Mouse (Mus musculus) lung, postnatal 4 days (tissue): Measurements from ENCODE around the gene Nr3c2.

Experiments used
- DNase-seq, 2 experiments: peaks; one replicate each; pipeline ENCODE4 v3.0.0; 2021

Gene Nr3c2

GRCm38 (mm10) chr8:77261215-77261614 lies 362.0 kb downstream of the Nr3c2 start:
- no peak for DNase-seq

GRCm38 (mm10) chr8:77262216-77263009 lies 363.2 kb downstream of the Nr3c2 start:
- DNase-seq, result no peak

GRCm38 (mm10) chr8:77267941-77268405 lies 368.7 kb downstream of the Nr3c2 start:
- DNase-seq, result peak; percentile 15 to 29

GRCm38 (mm10) chr8:77272136-77272535 lies 372.9 kb downstream of the Nr3c2 start:
- DNase-seq, result no peak

- no peak for DNase-seq
Observed at GRCm38 (mm10) chr8:77275571-77275970, 376.3 kb downstream of the Nr3c2 start.

GRCm38 (mm10) chr8:77276827-77277226 lies 377.6 kb downstream of the Nr3c2 start:
- peak; percentile 71 to 74 for DNase-seq

- DNase-seq, result no peak
Observed at GRCm38 (mm10) chr8:77278246-77278645, 379.0 kb downstream of the Nr3c2 start.

- no peak for DNase-seq
Observed at GRCm38 (mm10) chr8:77279977-77280376, 380.7 kb downstream of the Nr3c2 start.

- no peak for DNase-seq
Observed at GRCm38 (mm10) chr8:77282605-77283236, 383.5 kb downstream of the Nr3c2 start.

- DNase-seq, result no peak
Observed at GRCm38 (mm10) chr8:77284473-77284872, 385.2 kb downstream of the Nr3c2 start.

GRCm38 (mm10) chr8:77288065-77288464 lies 388.8 kb downstream of the Nr3c2 start:
- DNase-seq, result no peak

GRCm38 (mm10) chr8:77288492-77288891 lies 389.2 kb downstream of the Nr3c2 start:
- no peak for DNase-seq

GRCm38 (mm10) chr8:77292120-77292519 lies 392.9 kb downstream of the Nr3c2 start:
- no peak for DNase-seq

- DNase-seq, result no peak
Observed at GRCm38 (mm10) chr8:77292649-77293048, 393.4 kb downstream of the Nr3c2 start.

GRCm38 (mm10) chr8:77294599-77294998 lies 395.4 kb downstream of the Nr3c2 start:
- no peak for DNase-seq
